Mouse (Mus musculus) ovary, postnatal 36 days (tissue): ENCODE measurements around the gene Rasl11a.

Experiments used
- DNase-seq: peaks from one replicate; pipeline ENCODE4 v3.0.0; 2022; ENCODE audit warnings: low spot score, mixed read lengths

The Rasl11a gene

GRCm38 (mm10) chr5:146844945-146845365, at the start of gene Rasl11a:
Gene Rasl11a (plus strand): TSS chr5:146845071.
- DNase-seq: peak; percentile 87

- DNase-seq: no peak
Observed at GRCm38 (mm10) chr5:146795728-146796127, 49.1 kb upstream of the Rasl11a start.

- DNase-seq: no peak
Observed at GRCm38 (mm10) chr5:146798031-146798430, 46.8 kb upstream of the Rasl11a start.

GRCm38 (mm10) chr5:146806004-146806430, 38.9 kb upstream of the Rasl11a start:
- DNase-seq: no peak

GRCm38 (mm10) chr5:146809951-146810350, 34.9 kb upstream of the Rasl11a start:
- DNase-seq: no peak

- DNase-seq: no peak
Observed at GRCm38 (mm10) chr5:146812866-146813265, 32.0 kb upstream of the Rasl11a start.

- no peak for DNase-seq
Observed at GRCm38 (mm10) chr5:146813421-146813820, 31.4 kb upstream of the Rasl11a start.

GRCm38 (mm10) chr5:146815394-146815793, 29.5 kb upstream of the Rasl11a start:
- no peak for DNase-seq

- no peak for DNase-seq
Observed at GRCm38 (mm10) chr5:146817583-146817982, 27.3 kb upstream of the Rasl11a start.

GRCm38 (mm10) chr5:146818906-146819623, 25.8 kb upstream of the Rasl11a start:
- DNase-seq: no peak

GRCm38 (mm10) chr5:146823005-146823404, 21.9 kb upstream of the Rasl11a start:
- no peak for DNase-seq

GRCm38 (mm10) chr5:146829528-146829927, 15.3 kb upstream of the Rasl11a start:
- no peak for DNase-seq

- no peak for DNase-seq
Observed at GRCm38 (mm10) chr5:146832435-146832768, 12.5 kb upstream of the Rasl11a start.

GRCm38 (mm10) chr5:146832769-146833448, 12.0 kb upstream of the Rasl11a start, which contains the start of gene Rpl21:
Gene Rpl21 (plus strand): TSS chr5:146832890.
- DNase-seq: peak; percentile 93

- no peak for DNase-seq
Observed at GRCm38 (mm10) chr5:146833673-146834201, 11.1 kb upstream of the Rasl11a start.

- no peak for DNase-seq
Observed at GRCm38 (mm10) chr5:146834959-146835358, 9.9 kb upstream of the Rasl11a start.

- DNase-seq: no peak
Observed at GRCm38 (mm10) chr5:146837967-146838720, 6.7 kb upstream of the Rasl11a start.

- no peak for DNase-seq
Observed at GRCm38 (mm10) chr5:146838836-146839648, 5.8 kb upstream of the Rasl11a start.

- DNase-seq: no peak
Observed at GRCm38 (mm10) chr5:146839760-146840159, 5.1 kb upstream of the Rasl11a start.

GRCm38 (mm10) chr5:146840422-146840821, 4.4 kb upstream of the Rasl11a start:
- DNase-seq: no peak

GRCm38 (mm10) chr5:146841301-146841700, 3.6 kb upstream of the Rasl11a start:
- no peak for DNase-seq

- DNase-seq: no peak
Observed at GRCm38 (mm10) chr5:146841996-146842395, 2.9 kb upstream of the Rasl11a start.
